Mouse (Mus musculus) spleen, postnatal 36 days (tissue): ENCODE measurements around the gene Rdh11.
"Not testable (repeated sequence)": the region's sequence is repeated elsewhere in the genome, so short reads cannot be mapped to it uniquely, and the experiment has no call there.

ENCODE experiments used
- DNase-seq, 2 experiments: peaks; one replicate each; pipeline ENCODE4 v3.0.0; 2022; ENCODE audit warnings: low spot score in 2 of 2, mixed read lengths in 1 of 2

The Rdh11 gene

GRCm38 (mm10) chr12:79192193-79192592, at the start of gene Rdh11:
Gene Rdh11, minus strand, starts transcription at chr12:79192293.
- DNase-seq, result no peak

GRCm38 (mm10) chr12:79235485-79236080, 43.5 kb upstream of the Rdh11 start:
- DNase-seq, result peak in 1 of 2 experiments; percentile 10

DNA sequence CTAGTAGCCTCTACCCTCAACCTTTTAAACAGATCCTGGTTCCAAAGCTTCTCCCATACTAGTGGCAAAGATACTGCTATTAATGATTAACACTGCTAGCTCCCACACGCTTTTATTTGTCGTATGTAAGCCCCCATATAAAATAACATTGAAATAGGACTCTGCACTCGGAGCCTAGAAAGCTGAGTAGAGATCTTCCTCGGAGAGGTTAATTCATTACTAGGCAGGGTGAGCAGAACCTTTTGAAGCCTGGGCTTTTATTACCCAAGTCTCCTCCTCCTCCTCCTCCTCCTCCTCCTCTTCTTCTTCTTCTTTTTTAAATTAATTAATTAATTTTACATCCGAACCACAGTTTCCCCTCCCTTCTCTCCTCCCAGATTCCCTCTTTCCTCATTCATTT, 25.4 kb upstream of the Rdh11 start:
- DNase-seq, result no peak

DNA sequence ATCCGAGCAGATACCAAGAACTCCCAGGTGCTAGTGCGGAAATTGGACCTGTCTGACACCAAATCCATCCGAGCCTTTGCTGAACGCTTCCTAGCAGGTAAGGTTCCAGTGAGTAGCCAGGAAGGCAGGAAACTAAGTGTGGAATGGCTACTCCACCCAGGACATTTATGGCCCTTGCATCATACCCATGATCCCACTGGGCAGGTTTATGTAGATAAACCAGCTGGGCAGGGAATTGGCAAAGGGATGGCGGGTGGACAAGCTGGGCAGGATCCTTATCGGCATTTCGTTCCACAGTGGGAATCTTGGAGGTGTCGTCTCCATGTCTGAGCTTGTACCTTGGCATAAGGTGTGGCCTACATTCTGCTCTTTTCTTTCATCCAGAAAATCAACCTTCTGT, 19.4 kb upstream of the Rdh11 start:
- no peak for DNase-seq

- peak; percentile 68 to 69 for DNase-seq
These were observed 16.8 kb upstream of the Rdh11 start, which contains the start of gene Rdh12 for GRCm38 (mm10) chr12:79208703-79209464. Gene Rdh12, plus strand, starts transcription at chr12:79208914.

DNA sequence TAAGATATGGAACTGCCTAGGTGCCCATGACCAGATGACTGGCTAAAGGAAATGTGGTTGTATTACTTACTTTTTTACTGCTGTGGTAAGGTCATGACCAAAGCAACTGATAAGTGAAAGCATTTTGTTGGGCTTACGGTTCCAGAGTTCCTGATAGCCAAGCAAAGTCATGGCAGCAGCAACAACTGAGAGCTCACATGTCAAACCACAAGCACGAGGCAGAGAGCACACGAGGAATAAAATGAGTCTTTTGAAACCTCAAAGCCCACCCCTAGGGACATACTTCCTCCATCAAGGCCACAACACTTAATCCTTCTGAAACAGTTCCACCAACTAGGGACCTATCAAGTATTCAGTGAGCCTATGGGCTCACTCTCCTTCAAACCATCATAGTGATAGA, 9.8 kb upstream of the Rdh11 start:
- no peak for DNase-seq

GRCm38 (mm10) chr12:79197105-79197504, 5.0 kb upstream of the Rdh11 start:
- no peak for DNase-seq

- peak; percentile 57 to 65 for DNase-seq
These were observed 1.3 kb upstream of the Rdh11 start for GRCm38 (mm10) chr12:79193441-79193840.

DNA sequence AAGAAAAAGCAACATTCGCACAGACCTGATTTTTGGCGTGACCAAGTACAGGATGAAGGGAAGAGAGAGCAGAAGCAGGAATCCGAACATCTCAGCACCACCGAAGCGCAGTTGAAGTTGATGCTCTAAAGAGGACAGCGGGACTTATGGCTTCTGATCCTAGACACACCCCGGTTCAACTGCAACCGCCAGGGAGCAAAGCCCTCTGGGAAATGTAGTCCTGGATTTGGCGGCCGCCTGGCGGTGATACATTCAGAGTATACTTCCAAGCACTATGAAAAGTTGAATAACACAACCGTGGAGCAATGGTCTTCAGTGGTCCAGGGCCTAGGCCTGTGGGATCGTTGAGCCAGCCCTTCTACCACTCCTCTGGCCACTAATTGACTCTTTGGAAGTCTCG, 392 bp downstream of the Rdh11 start:
- DNase-seq, result peak; percentile 73 to 82

DNA sequence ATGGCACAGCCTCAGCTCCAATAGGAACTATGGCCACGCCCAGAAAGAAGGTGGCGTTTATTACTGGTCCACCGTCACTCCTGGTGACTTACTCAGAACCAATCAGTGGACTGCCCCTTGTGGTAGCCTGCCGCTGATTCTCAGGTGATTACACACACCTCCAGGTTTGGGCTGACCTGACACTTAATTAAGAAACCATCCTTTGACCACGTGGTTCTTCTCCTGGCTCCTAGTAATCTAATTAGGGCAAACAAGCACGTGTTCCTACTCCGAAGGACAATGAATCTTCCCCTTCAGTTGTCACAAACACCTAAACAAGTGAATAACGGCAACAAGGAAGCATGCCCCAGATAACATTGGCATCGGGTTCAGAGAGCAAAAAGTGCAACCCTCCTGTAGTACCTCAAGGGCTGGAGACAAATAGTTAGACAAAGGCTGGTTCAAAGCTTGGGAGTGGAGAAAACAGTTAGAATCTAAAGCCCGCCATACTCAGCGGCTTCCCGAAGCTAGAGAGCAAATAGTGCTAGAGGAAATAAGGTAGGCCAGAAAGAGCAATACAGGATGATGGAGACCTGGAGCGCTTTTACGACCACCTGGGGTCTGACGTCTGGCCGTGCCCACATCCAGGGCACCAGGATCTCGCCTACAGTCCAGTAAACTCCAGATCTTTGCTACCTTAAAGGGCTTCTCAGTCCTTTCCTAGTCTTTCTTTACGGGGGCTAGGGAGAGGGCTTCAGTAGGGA, 991 bp downstream of the Rdh11 start:
- DNase-seq, result peak; percentile 74 to 80

DNA sequence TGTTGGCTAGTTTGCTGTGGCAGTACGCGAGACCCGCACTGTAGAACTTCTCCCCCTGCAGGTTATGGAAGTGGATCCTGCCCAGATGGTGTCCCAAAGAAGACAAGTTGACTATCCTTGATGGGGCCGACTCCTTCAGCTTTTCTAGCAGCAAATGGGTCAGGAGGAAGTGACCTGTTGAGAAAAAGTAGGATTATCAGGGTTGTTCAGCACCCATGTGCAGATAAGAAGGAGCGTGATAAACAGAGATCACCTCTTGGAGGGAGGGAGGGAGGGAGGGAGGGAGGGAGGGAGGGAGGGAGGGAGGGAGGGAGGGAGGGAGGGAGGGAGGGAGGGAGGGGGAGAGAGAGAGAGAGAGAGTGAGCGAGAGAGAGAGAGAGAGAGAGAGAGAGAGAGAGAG, 6.9 kb downstream of the Rdh11 start:
- not testable (repeated sequence) for DNase-seq

- no peak for DNase-seq
These were observed 16.1 kb downstream of the Rdh11 start for GRCm38 (mm10) chr12:79175998-79176397.

- peak in 1 of 2 experiments; percentile 6 for DNase-seq
These were observed 18.4 kb downstream of the Rdh11 start for GRCm38 (mm10) chr12:79173721-79174120.

- DNase-seq, result peak; percentile 91
These were observed 19.8 kb downstream of the Rdh11 start, which contains the start of gene Vti1b for GRCm38 (mm10) chr12:79172019-79172941. Gene Vti1b, minus strand, starts transcription at chr12:79172667.

GRCm38 (mm10) chr12:79171269-79171995, 20.7 kb downstream of the Rdh11 start:
- no peak for DNase-seq

GRCm38 (mm10) chr12:79170421-79170820, 21.7 kb downstream of the Rdh11 start:
- DNase-seq, result no peak

DNA sequence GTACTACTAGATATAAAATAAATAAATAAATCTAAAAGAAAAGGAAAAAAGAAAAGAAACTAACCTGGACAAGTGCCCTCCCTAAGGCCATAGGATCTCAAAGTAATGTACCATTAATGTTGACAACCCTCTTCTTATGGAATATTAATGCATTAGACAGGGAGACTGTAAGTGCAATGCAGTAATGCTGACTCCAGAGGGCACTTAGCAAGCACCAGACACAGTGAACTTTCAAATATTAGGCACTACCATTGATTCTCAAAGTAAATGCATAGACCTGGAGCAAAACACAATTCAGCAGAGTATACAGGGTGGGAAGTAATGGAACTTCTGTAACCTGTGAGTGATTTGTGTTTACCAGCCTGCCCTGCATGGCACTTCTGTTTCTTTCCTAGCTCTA, 22.9 kb downstream of the Rdh11 start:
- DNase-seq, result no peak

DNA sequence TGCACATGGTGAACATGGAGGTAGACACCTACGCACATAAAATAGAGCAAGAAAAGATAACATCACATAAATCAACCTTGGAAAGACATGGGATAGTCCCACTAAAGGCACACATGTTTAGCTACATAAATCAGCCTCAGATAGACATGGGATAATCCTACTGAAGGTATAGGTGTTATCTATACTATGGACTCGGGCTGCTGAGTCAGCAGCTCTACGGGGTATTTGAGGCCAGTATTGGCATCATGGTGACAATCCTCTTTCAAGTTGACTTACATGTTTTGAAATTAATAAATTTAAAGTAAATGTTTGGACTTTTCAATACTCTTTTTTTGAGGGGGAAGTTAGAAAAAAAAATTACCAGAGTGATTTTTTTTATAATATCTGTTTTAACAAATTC, 29.2 kb downstream of the Rdh11 start:
- no peak for DNase-seq

- no peak for DNase-seq
These were observed 42.4 kb downstream of the Rdh11 start for GRCm38 (mm10) chr12:79149653-79150052.

DNA sequence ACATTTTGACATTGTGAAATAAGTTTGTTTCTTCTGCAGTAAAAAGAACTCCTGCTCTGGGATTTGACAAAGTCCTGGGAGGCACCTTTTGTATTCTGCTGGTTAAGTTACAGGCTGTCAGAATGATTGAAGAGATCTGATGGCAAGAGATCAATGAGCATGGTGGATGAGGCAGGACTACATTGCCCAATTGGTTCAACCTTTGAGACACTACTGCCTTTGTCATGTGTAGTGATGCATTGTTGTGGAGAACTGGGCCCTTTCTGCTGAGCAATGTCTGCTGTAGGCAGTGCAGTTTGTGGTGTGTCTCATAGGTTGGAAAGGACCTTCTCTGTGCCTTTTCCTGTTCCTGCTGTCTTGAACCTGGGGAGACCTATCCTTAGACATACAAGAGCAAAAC, 50.7 kb downstream of the Rdh11 start:
- no peak for DNase-seq

DNA sequence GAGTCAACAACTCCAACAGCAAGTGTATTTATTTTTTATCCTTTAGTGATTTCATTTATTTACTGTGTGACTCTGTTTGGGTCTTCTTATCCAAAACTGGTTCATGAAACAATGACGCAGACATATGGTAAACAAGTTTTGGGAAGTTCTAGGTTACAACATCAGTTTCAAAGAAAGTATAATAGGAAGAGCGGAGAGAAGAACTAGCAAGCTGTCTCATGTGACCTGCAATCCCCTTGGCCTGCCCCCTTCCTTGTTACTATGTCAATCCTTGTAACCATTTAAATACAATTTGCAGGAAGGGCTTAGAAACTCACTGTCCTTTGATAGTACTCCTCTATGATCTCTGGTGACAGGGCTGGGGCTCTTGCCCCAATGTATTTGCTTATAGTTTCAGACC, 51.3 kb downstream of the Rdh11 start:
- no peak for DNase-seq
